Mouse (Mus musculus): ENCODE measurements around the gene Ces1b. TPM values are rescaled to one million over a fixed set of nuclear protein-coding genes. Genes with fewer than 3 reads are reported as not detected.

Ces1b gene
- total and polyA plus RNA-seq, 3 experiments, result not detected

DNA sequence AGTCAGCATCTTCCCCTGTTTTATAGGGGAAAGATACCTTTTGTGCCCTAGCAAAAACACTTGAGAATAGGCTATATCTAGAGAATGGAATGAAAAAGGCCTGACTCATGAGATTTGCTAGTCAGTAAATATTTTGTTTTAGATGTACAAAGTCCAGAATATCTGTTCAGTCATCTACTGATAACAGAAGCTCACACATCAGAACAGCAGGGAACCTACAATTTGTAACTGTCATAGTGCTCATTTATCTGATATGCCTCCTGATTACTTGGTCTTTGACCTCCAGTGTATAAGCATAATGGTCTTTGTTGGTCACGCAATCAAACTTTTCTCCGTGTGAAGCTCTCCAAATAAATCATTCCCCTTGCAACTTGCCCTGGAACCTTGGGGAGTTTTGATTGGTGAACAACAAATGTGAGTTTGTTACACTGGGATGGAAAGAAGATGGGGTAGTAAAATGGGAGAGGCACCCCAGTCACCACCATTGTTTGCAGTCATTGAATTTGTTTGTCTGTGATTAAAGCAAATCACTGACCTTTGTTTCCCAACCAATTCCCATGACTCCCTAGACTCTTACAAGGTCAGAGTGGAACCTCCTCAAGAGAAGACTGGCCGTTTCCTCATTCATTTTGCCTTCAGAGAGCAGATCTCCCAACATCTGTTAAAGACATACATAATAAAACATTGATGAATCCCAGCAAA is 16.2 kb downstream of the Ces1b start:
- Histone ChIP-seq H3K4me1 (ENCODE audit: control insufficient read depth in 1 of 2, insufficient read depth in 2 of 2, low read length in 2 of 2) (no peaks in the 10 kb centered on the region), H3K9ac (ENCODE audit: control insufficient read depth, low read depth, low read length, poor library complexity, severe bottlenecking) (no peak overlapping the region), H3K9me3 (replicated peaks; ENCODE audit: insufficient read depth, low read length) (no peaks in the 10 kb centered on the region), H3K27ac (ENCODE audit: control insufficient read depth, low read depth, low read length) (no peak overlapping the region), H3K36me3 (ENCODE audit: control insufficient read depth in 1 of 2, insufficient read depth in 2 of 2, low read length in 2 of 2) (no peaks in the 10 kb centered on the region), H3K27me3 (ENCODE audit: control insufficient read depth in 1 of 2, insufficient read depth in 2 of 2, low read length in 2 of 2) (no peaks in the 10 kb centered on the region), H3K4me3 (ENCODE audit: control insufficient read depth in 1 of 2, insufficient read depth in 1 of 2, low read depth in 2 of 2, low read length in 2 of 2) (no peak overlapping the region), H3K79me2 (ENCODE audit: control insufficient read depth, insufficient read depth, low read length, poor library complexity) (no peaks in the 10 kb centered on the region)
- DNase-seq (ENCODE audit: low read depth, low spot score), result no peak
- TF ChIP-seq GATA1 (IDR thresholded peaks at IDR 0.05; ENCODE audit: low read depth, low read length) (no peak), MEF2A (IDR thresholded peaks at IDR 0.05; ENCODE audit: extremely low read depth, insufficient replicate concordance, low read depth, low read length, poor library complexity, severe bottlenecking) (no peak), E2F4 (IDR thresholded peaks at IDR 0.05; ENCODE audit: borderline replicate concordance, low read depth, low read length) (no peak), MAX (IDR thresholded peaks at IDR 0.05; ENCODE audit: low read length) (no peak), NRF1 (IDR thresholded peaks at IDR 0.05; ENCODE audit: insufficient read depth, low read depth, low read length, poor library complexity, severe bottlenecking) (no peak), CHD1 (IDR thresholded peaks at IDR 0.05; ENCODE audit: low read depth, low read length) (no peak), USF2 (IDR thresholded peaks at IDR 0.05; ENCODE audit: borderline replicate concordance in 1 of 2, insufficient read depth in 1 of 2, low read depth in 1 of 2, low read length in 2 of 2) (no peak), MYB (IDR thresholded peaks at IDR 0.05; ENCODE audit: low read depth, low read length) (no peak), CTCF (IDR thresholded peaks at IDR 0.05 in 2 of 3, conservative IDR thresholded peaks at IDR 0.05 in 1 of 3; ENCODE audit: control insufficient read depth in 1 of 3, insufficient read depth in 1 of 3, low read depth in 2 of 3, low read length in 3 of 3, poor library complexity in 1 of 3, severe bottlenecking in 1 of 3) (no peak), GABPA (IDR thresholded peaks at IDR 0.05; ENCODE audit: low read depth, low read length) (no peak), ZKSCAN1 (IDR thresholded peaks at IDR 0.05; ENCODE audit: low read depth, low read length) (no peak)

DNA sequence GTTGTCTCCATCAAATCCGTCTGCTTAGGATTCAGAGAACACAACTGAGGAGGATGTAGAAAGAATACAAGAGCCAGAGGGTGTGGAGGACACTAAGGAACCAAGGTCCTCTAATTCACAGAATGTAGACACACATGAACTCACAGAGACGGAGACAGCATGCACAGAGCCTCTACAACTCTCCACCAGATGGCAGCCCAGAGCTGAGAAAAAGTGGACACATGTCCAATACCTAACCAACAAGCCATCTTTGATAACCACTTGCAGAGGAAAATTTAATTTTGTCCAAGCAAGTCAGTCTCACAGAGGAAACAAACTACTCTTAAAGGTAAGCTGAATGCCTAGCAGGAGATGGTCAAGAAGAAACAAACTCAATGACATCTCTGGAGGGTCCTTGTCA is 20.6 kb downstream of the Ces1b start:
- Histone ChIP-seq H3K4me1 (ENCODE audit: control insufficient read depth in 1 of 2, insufficient read depth in 2 of 2, low read length in 2 of 2) (no peaks in the 10 kb centered on the region), H3K4me3 (ENCODE audit: control insufficient read depth in 1 of 2, insufficient read depth in 1 of 2, low read depth in 2 of 2, low read length in 2 of 2) (no peak overlapping the region), H3K9ac (ENCODE audit: control insufficient read depth, low read depth, low read length, poor library complexity, severe bottlenecking) (no peak overlapping the region), H3K27ac (ENCODE audit: control insufficient read depth, low read depth, low read length) (no peak overlapping the region), H3K27me3 (ENCODE audit: control insufficient read depth in 1 of 2, insufficient read depth in 2 of 2, low read length in 2 of 2) (no peaks in the 10 kb centered on the region), H3K9me3 (replicated peaks; ENCODE audit: insufficient read depth, low read length) (no peaks in the 10 kb centered on the region), H3K36me3 (ENCODE audit: control insufficient read depth in 1 of 2, insufficient read depth in 2 of 2, low read length in 2 of 2) (no peaks in the 10 kb centered on the region), H3K79me2 (ENCODE audit: control insufficient read depth, insufficient read depth, low read length, poor library complexity) (no peaks in the 10 kb centered on the region)
- peak; percentile 13 for DNase-seq (ENCODE audit: low read depth, low spot score)
- TF ChIP-seq POLR2AphosphoS2 (IDR thresholded peaks at IDR 0.05; ENCODE audit: low read length) (no peak), SMC3 (IDR thresholded peaks at IDR 0.05; ENCODE audit: low read depth, low read length) (peak; percentile 38), CTCF (IDR thresholded peaks at IDR 0.05 in 2 of 3, conservative IDR thresholded peaks at IDR 0.05 in 1 of 3; ENCODE audit: control insufficient read depth in 1 of 3, insufficient read depth in 1 of 3, low read depth in 2 of 3, low read length in 3 of 3, poor library complexity in 1 of 3, severe bottlenecking in 1 of 3) (peak in 1 of 3 experiments; percentile 31; a peak in 2 of 6 replicates), RAD21 (IDR thresholded peaks at IDR 0.05; ENCODE audit: low read depth, low read length) (peak; percentile 11), ELF1 (IDR thresholded peaks at IDR 0.05; ENCODE audit: low read depth, low read length) (no peak), NELFE (IDR thresholded peaks at IDR 0.05; ENCODE audit: low read depth, low read length) (no peak), MXI1 (IDR thresholded peaks at IDR 0.05; ENCODE audit: low read depth, low read length) (no peak)

Data from MEL (cell line).